Mouse (Mus musculus) limb, embryonic 10.5 days (tissue): ENCODE results near the gene Snx10. TPM values are rescaled to one million over a fixed set of nuclear protein-coding genes. Genes with fewer than 3 reads are reported as not detected.
"Not testable (repeated sequence)": the region's sequence is repeated elsewhere in the genome, so short reads cannot be mapped to it uniquely, and the experiment has no call there.

Source experiments
- DNase-seq: peaks from one replicate; pipeline ENCODE4 v3.0.0-alpha.2; 2017; ENCODE audit warnings: low spot score
- H3K27ac ChIP-seq: fragments of 300-500 bp; sonication (generic); 2 replicates; pipeline ENCODE4 v1.5.1; 2016; ENCODE audit warnings: mild to moderate bottlenecking
- H3K27me3 ChIP-seq: fragments of 300-500 bp; sonication (generic); 2 replicates; pipeline ENCODE4 v1.6.1; 2016; ENCODE audit warnings: low read depth, mild to moderate bottlenecking; ENCODE audit not compliant: poor library complexity, severe bottlenecking
- H3K36me3 ChIP-seq: fragments of 300-500 bp; sonication (generic); 2 replicates; pipeline ENCODE4 v1.6.1; 2016; ENCODE audit warnings: mild to moderate bottlenecking, moderate library complexity
- H3K4me1 ChIP-seq: fragments of 300-500 bp; sonication (generic); 2 replicates; pipeline ENCODE4 v1.6.1; 2016
- H3K4me3 ChIP-seq: fragments of 300-500 bp; sonication (generic); 2 replicates; pipeline ENCODE4 v1.5.1; 2016; ENCODE audit warnings: mild to moderate bottlenecking, moderate library complexity
- H3K9me3 ChIP-seq: fragments of 300-500 bp; sonication (generic); replicated peaks from 2 replicates; pipeline ENCODE4 v1.6.1; 2016; ENCODE audit warnings: mild to moderate bottlenecking
- WGBS: fragments of 180-500 bp; shearing (Covaris S2); methylation state at CpG from one replicate; pipeline ENCODE4 v1.1.7; 2016; 5-methylcytosine and 5-hydroxymethylcytosine counted together
- polyA plus RNA-seq: library from polyadenylated mRNA; unstranded; fragments of >200 nt; fragmentation: Nextera tagmentation; extraction: Ambion mirVana; gene quantifications from 2 replicates; pipeline ENCODE4 v1.2.1, GENCODE M21; 2016

The Snx10 gene
- polyA plus RNA-seq: 14.6 and 16.0 TPM in 2 replicates

GRCm38 (mm10) chr6:51523807-51524320 is at the start of gene Snx10:
Gene Snx10, plus strand, starts transcription at chr6:51523901.
- peak; percentile 71 for DNase-seq
- Histone ChIP-seq H3K27ac (peak within 1 kb of the TSS; percentile 84), H3K4me3 (peak within 1 kb of the TSS; percentile 80), H3K27me3 (no peaks in the 10 kb centered on the region), H3K4me1 (peaks cover 16% of the 10 kb centered on the region), H3K9me3 (no peaks in the 10 kb centered on the region), H3K36me3 (no peaks in the 10 kb centered on the region)
- 0% methylated on average over 47 of the region's 47 CpGs for WGBS

- Histone ChIP-seq H3K4me3 (no peak overlapping the region), H3K27me3 (no peaks in the 10 kb centered on the region), H3K27ac (no peak overlapping the region), H3K9me3 (no peaks in the 10 kb centered on the region), H3K36me3 (peaks cover 89% of the 10 kb centered on the region), H3K4me1 (no peaks in the 10 kb centered on the region)
- 92% methylated on average over 4 of the region's 4 CpGs for WGBS
- no peak for DNase-seq
Observed at GRCm38 (mm10) chr6:51479136-51479731, 44.5 kb upstream of the Snx10 start.

- Histone ChIP-seq H3K4me1 (no peaks in the 10 kb centered on the region), H3K9me3 (no peaks in the 10 kb centered on the region), H3K27ac (no peak overlapping the region), H3K4me3 (no peak overlapping the region), H3K36me3 (peaks cover 74% of the 10 kb centered on the region), H3K27me3 (no peaks in the 10 kb centered on the region)
- WGBS: 97% methylated on average over 8 of the region's 8 CpGs
- no peak for DNase-seq
Observed at GRCm38 (mm10) chr6:51481548-51481947, 42.2 kb upstream of the Snx10 start.

GRCm38 (mm10) chr6:51483861-51484260 is 39.8 kb upstream of the Snx10 start:
- H3K27me3 ChIP-seq: no peaks in the 10 kb centered on the region
- 90% methylated on average over 3 of the region's 3 CpGs for WGBS
- H3K27ac ChIP-seq: no peak overlapping the region
- H3K4me3 ChIP-seq: no peak overlapping the region
- H3K4me1 ChIP-seq: no peaks in the 10 kb centered on the region
- no peak for DNase-seq
- peaks cover 51% of the 10 kb centered on the region for H3K36me3 ChIP-seq
- no peaks in the 10 kb centered on the region for H3K9me3 ChIP-seq

GRCm38 (mm10) chr6:51484556-51484955 is 39.1 kb upstream of the Snx10 start:
- WGBS: 87% methylated on average over 8 of the region's 8 CpGs

GRCm38 (mm10) chr6:51485646-51486045 is 38.1 kb upstream of the Snx10 start:
- Histone ChIP-seq H3K27me3 (no peaks in the 10 kb centered on the region), H3K4me3 (no peak overlapping the region), H3K27ac (no peak overlapping the region), H3K9me3 (no peaks in the 10 kb centered on the region), H3K4me1 (peaks cover 10% of the 10 kb centered on the region; the same call in 1 of the 2 replicates), H3K36me3 (peaks cover 33% of the 10 kb centered on the region)
- DNase-seq: no peak
- 57% methylated on average over 2 of the region's 2 CpGs for WGBS

More at GRCm38 (mm10) chr6:51484556-51484955, 39.1 kb upstream of the Snx10 start:
- not testable (repeated sequence) for H3K27me3 ChIP-seq, H3K9me3 ChIP-seq, DNase-seq, H3K4me1 ChIP-seq, H3K4me3 ChIP-seq, H3K27ac ChIP-seq
- H3K36me3 ChIP-seq: peaks cover 44% of the 10 kb centered on the region

GRCm38 (mm10) chr6:51486076-51486710 is 37.5 kb upstream of the Snx10 start:
- no peak for DNase-seq
- Histone ChIP-seq H3K27ac (no peak overlapping the region), H3K36me3 (peaks cover 27% of the 10 kb centered on the region), H3K4me3 (no peak overlapping the region), H3K4me1 (peaks cover 10% of the 10 kb centered on the region; the same call in 1 of the 2 replicates), H3K9me3 (no peaks in the 10 kb centered on the region), H3K27me3 (no peaks in the 10 kb centered on the region)
- 67% methylated on average over 7 of the region's 7 CpGs for WGBS

GRCm38 (mm10) chr6:51486731-51487130 is 37.0 kb upstream of the Snx10 start:
- Histone ChIP-seq H3K4me3 (no peak overlapping the region), H3K9me3 (no peaks in the 10 kb centered on the region), H3K27me3 (no peaks in the 10 kb centered on the region), H3K27ac (no peak overlapping the region), H3K4me1 (peaks cover 10% of the 10 kb centered on the region; the same call in 1 of the 2 replicates), H3K36me3 (peaks cover 22% of the 10 kb centered on the region)
- no peak for DNase-seq
- 88% methylated on average over 5 of the region's 5 CpGs for WGBS

GRCm38 (mm10) chr6:51489787-51490186 is 33.9 kb upstream of the Snx10 start:
- Histone ChIP-seq H3K27me3 (no peaks in the 10 kb centered on the region), H3K36me3 (peaks cover 2% of the 10 kb centered on the region; the same call in 1 of the 2 replicates), H3K27ac (peak overlapping the region; percentile 54), H3K4me3 (no peak overlapping the region), H3K4me1 (peaks cover 10% of the 10 kb centered on the region; the same call in 1 of the 2 replicates), H3K9me3 (no peaks in the 10 kb centered on the region)
- peak; percentile 47 for DNase-seq
- 36% methylated on average over 2 of the region's 2 CpGs for WGBS

GRCm38 (mm10) chr6:51497321-51498111 is 26.2 kb upstream of the Snx10 start:
- WGBS: 80% methylated on average over 8 of the region's 8 CpGs
- H3K4me3 ChIP-seq: no peak overlapping the region

GRCm38 (mm10) chr6:51505671-51506070 is 18.0 kb upstream of the Snx10 start:
- DNase-seq: no peak
- WGBS: 64% methylated on average over 1 of the region's 1 CpGs
- Histone ChIP-seq H3K4me3 (no peak overlapping the region), H3K27me3 (no peaks in the 10 kb centered on the region), H3K36me3 (no peaks in the 10 kb centered on the region), H3K9me3 (no peaks in the 10 kb centered on the region; the same call in 1 of the 2 replicates), H3K27ac (no peak overlapping the region), H3K4me1 (peaks cover 27% of the 10 kb centered on the region)

More at GRCm38 (mm10) chr6:51497321-51498111, 26.2 kb upstream of the Snx10 start:
- Histone ChIP-seq H3K9me3 (no peaks in the 10 kb centered on the region; the same call in 1 of the 2 replicates), H3K4me1 (no peaks in the 10 kb centered on the region), H3K27me3 (no peaks in the 10 kb centered on the region), H3K36me3 (no peaks in the 10 kb centered on the region), H3K27ac (no peak overlapping the region)
- DNase-seq: no peak

GRCm38 (mm10) chr6:51507556-51507955 is 16.1 kb upstream of the Snx10 start:
- no peak for DNase-seq
- Histone ChIP-seq H3K4me3 (no peak overlapping the region), H3K27ac (no peak overlapping the region), H3K9me3 (no peaks in the 10 kb centered on the region), H3K36me3 (no peaks in the 10 kb centered on the region), H3K4me1 (peaks cover 27% of the 10 kb centered on the region), H3K27me3 (no peaks in the 10 kb centered on the region)
- 69% methylated on average over 2 of the region's 2 CpGs for WGBS
